25 mouse cellular contexts compared by ENCODE assay signal in genomic region chr15:10618276-10618675, GRCm38 (mm10). TPM values are rescaled to one million over a fixed set of nuclear protein-coding genes. Genes with fewer than 3 reads are reported as not detected.
DNase-seq lines count a peak whose midpoint lies in the region; ATAC-seq and TF ChIP-seq lines count a peak whose summit lies in the region.
"Had no signal": no experiment of that assay in that cellular context is flagged by ENCODE, and none has a peak within 500 bp of the region (broad histone marks: within the 10 kb centered on the region; RNA-seq: fewer than 3 reads in every experiment).

No protein-coding gene starts in this region.

- WGBS in intestine, postnatal 0 days: 96% methylated on average over 2 of the region's 2 CpGs
- WGBS in intestine, embryonic 16.5 days: 95% methylated on average over 2 of the region's 2 CpGs
- WGBS in lung, embryonic 14.5 days: 84% methylated on average over 2 of the region's 2 CpGs

- no peak for DNase-seq in lung, embryonic 14.5 days
- DNase-seq in lung, postnatal 25 days (ENCODE audit: low spot score): no peak
- peak; percentile 35 for DNase-seq in NIH3T3 (ENCODE audit: low read depth)
- DNase-seq in cerebellum, postnatal 14 days: no peak
- no peak for DNase-seq in right cerebral cortex, postnatal 10 days (ENCODE audit: low spot score in 2 of 2)
- DNase-seq: adrenal gland, postnatal 14 days; cerebellum, adult 8-10 months; heart, postnatal 4 days; kidney, adult 11 months; kidney, postnatal 14 days; layer of hippocampus, postnatal 36 days; thymus, postnatal 14 days had no signal

- no peaks in the 10 kb centered on the region for H3K27me3 ChIP-seq in intestine, postnatal 0 days (replicated peaks; ENCODE audit: control insufficient read depth, insufficient read depth, low read length)
- no peaks in the 10 kb centered on the region for H3K27me3 ChIP-seq in intestine, embryonic 16.5 days (replicated peaks; ENCODE audit: control insufficient read depth, insufficient read depth, low read length)
- no peaks in the 10 kb centered on the region for H3K27me3 ChIP-seq in lung, embryonic 14.5 days (ENCODE audit: insufficient read depth, low read length)
- H3K27me3 ChIP-seq in E14TG2a.4 (ENCODE audit: insufficient read depth, low read length): no peaks in the 10 kb centered on the region
- H3K27me3 ChIP-seq: midbrain, embryonic 12.5 days had no signal

- H3K9ac ChIP-seq in intestine, postnatal 0 days (ENCODE audit: low read depth, low read length): no peak overlapping the region
- H3K9ac ChIP-seq in intestine, embryonic 16.5 days (ENCODE audit: low read depth, low read length): no peak overlapping the region
- no peak overlapping the region for H3K9ac ChIP-seq in lung, embryonic 14.5 days
- H3K9ac ChIP-seq: liver, embryonic 14.5 days; midbrain, embryonic 12.5 days had no signal

- no peak overlapping the region for H3K4me3 ChIP-seq in intestine, postnatal 0 days (ENCODE audit: low read depth, low read length)
- no peak overlapping the region for H3K4me3 ChIP-seq in intestine, embryonic 16.5 days (ENCODE audit: low read length)
- no peak overlapping the region for H3K4me3 ChIP-seq in lung, embryonic 14.5 days (ENCODE audit: low read depth, low read length)
- no peak overlapping the region for H3K4me3 ChIP-seq in E14TG2a.4 (replicated peaks; ENCODE audit: low read length)
- H3K4me3 ChIP-seq: heart, embryonic 10.5 days; midbrain, embryonic 12.5 days had no signal

- no peaks in the 10 kb centered on the region for H3K9me3 ChIP-seq in intestine, postnatal 0 days (ENCODE audit: control insufficient read depth)
- no peaks in the 10 kb centered on the region for H3K9me3 ChIP-seq in intestine, embryonic 16.5 days (ENCODE audit: control insufficient read depth, low read length)
- H3K9me3 ChIP-seq in lung, embryonic 14.5 days (ENCODE audit: low read depth, low read length): 0 out of 2 replicates have a peak, but pooled peaks cover 5% of the 10 kb centered on the region
- H3K9me3 ChIP-seq in E14TG2a.4 (ENCODE audit: low read length): no peaks in the 10 kb centered on the region

- TF ChIP-seq CTCF in intestine, postnatal 0 days (IDR thresholded peaks at IDR 0.05; ENCODE audit: low read depth): peak; percentile 52
- peak; percentile 39; the same call in 1 of the 2 replicates for TF ChIP-seq CTCF in lung, embryonic 14.5 days (IDR thresholded peaks at IDR 0.05; ENCODE audit: low read depth)
- TF ChIP-seq CTCF in E14TG2a.4 (conservative IDR thresholded peaks at IDR 0.05; ENCODE audit: low read length): peak; percentile 41; the same call in 1 of the 2 replicates

- ATAC-seq in intestine, postnatal 0 days: no peak
- no peak for ATAC-seq in intestine, embryonic 16.5 days
- ATAC-seq in lung, embryonic 14.5 days (ENCODE audit: insufficient read depth): no peak
- ATAC-seq: forebrain, embryonic 16.5 days; hindbrain, embryonic 16.5 days had no signal

- no peaks in the 10 kb centered on the region for H3K4me1 ChIP-seq in intestine, postnatal 0 days (replicated peaks; ENCODE audit: control insufficient read depth, insufficient read depth, low read length)
- H3K4me1 ChIP-seq in intestine, embryonic 16.5 days (ENCODE audit: control insufficient read depth, insufficient read depth, low read length): peaks cover 1% of the 10 kb centered on the region; the same call in 1 of the 2 replicates
- no peaks in the 10 kb centered on the region for H3K4me1 ChIP-seq in lung, embryonic 14.5 days (ENCODE audit: insufficient read depth)
- peaks cover 26% of the 10 kb centered on the region for H3K4me1 ChIP-seq in E14TG2a.4 (replicated peaks; ENCODE audit: low read depth, low read length)
- H3K4me1 ChIP-seq: midbrain, embryonic 12.5 days had no signal

- no peak overlapping the region for H3K4me2 ChIP-seq in intestine, postnatal 0 days (replicated peaks; ENCODE audit: low read depth)
- no peak overlapping the region for H3K4me2 ChIP-seq in intestine, embryonic 16.5 days (ENCODE audit: low read depth, low read length)
- no peak overlapping the region for H3K4me2 ChIP-seq in lung, embryonic 14.5 days
- H3K4me2 ChIP-seq: midbrain, embryonic 12.5 days had no signal

- H3K27ac ChIP-seq in intestine, postnatal 0 days (ENCODE audit: low read depth, low read length): no peak overlapping the region
- no peak overlapping the region for H3K27ac ChIP-seq in intestine, embryonic 16.5 days (ENCODE audit: low read length)
- no peak overlapping the region for H3K27ac ChIP-seq in lung, embryonic 14.5 days (ENCODE audit: low read depth)
- H3K27ac ChIP-seq: heart, embryonic 10.5 days; liver, embryonic 14.5 days; midbrain, embryonic 12.5 days had no signal

- H3K36me3 ChIP-seq in intestine, postnatal 0 days (ENCODE audit: control insufficient read depth, insufficient read depth): no peaks in the 10 kb centered on the region
- H3K36me3 ChIP-seq in intestine, embryonic 16.5 days (ENCODE audit: control insufficient read depth, insufficient read depth, low read length): no peaks in the 10 kb centered on the region
- H3K36me3 ChIP-seq in lung, embryonic 14.5 days (ENCODE audit: insufficient read depth): 0 out of 2 replicates have a peak, but pooled peaks cover 6% of the 10 kb centered on the region
- H3K36me3 ChIP-seq in E14TG2a.4 (ENCODE audit: insufficient read depth, low read length): peaks cover 64% of the 10 kb centered on the region

RNA-seq across cellular contexts. Expression of gene Ttc23l, which starts 59.8 kb away (rescaled TPM):
- not detected in 2 replicates for polyA plus RNA-seq in intestine, postnatal 0 days (2015; fragmentation: Nextera tagmentation; extraction: Ambion mirVana)
- not detected in 2 replicates for polyA plus RNA-seq in intestine, embryonic 16.5 days (2015; fragmentation: Nextera tagmentation; extraction: Ambion mirVana)
- polyA plus RNA-seq in lung, embryonic 14.5 days (2014; fragmentation: Nextera tagmentation; extraction: Ambion mirVana): not detected in 2 replicates
- polyA plus RNA-seq: brain, embryonic 14.5 days; forebrain, embryonic 16.5 days; heart, embryonic 10.5 days; heart, embryonic 16.5 days; hindbrain, embryonic 16.5 days; limb, embryonic 14.5 days; liver, embryonic 14.5 days; lung, embryonic 16.5 days; midbrain, embryonic 12.5 days; small intestine, adult 2 months had no signal
